Mouse (Mus musculus) embryo, embryonic 10.5 days (tissue): ENCODE data around the gene Fancd2os.
A peak's percentile ranks its signal among the peaks of the same experiment; 100 is the strongest.

Experiments
- DNase-seq: peaks from one replicate; pipeline ENCODE4 v3.0.0-alpha.2; 2015; ENCODE audit warnings: low spot score

The Fancd2os gene

DNA sequence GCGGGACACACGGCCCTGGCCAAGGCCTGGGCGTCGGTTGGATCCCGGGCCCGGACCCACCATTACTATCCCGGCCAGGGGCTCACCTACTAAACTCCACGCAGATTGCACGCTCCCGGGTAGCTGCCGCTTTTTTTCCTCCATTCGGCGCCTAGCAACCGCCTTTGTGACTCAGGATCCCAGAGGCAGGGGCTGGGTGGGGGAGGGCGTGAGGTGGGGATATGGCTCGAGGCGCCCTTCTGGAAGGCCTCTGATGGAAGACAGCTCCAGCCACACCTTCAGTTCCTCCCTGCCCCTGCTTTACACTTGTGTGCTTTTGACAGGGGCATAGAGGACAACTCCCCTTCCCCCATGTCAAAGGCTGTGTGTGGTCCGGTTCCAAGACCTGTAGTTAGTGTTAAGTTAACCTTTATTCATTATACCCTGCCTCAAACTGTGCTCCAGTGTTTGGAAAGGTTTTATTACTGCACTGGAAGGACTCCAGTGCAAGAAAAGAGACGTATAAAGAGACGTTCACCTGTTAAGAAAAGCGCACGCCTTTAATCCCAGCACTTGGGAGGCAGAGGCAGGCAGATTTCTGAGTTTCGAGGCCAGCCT, at the start of gene Fancd2os:
Gene Fancd2os (minus strand): TSS at position 173 of the 597 bp plus-strand sequence.
- DNase-seq: peak; percentile 33

DNA sequence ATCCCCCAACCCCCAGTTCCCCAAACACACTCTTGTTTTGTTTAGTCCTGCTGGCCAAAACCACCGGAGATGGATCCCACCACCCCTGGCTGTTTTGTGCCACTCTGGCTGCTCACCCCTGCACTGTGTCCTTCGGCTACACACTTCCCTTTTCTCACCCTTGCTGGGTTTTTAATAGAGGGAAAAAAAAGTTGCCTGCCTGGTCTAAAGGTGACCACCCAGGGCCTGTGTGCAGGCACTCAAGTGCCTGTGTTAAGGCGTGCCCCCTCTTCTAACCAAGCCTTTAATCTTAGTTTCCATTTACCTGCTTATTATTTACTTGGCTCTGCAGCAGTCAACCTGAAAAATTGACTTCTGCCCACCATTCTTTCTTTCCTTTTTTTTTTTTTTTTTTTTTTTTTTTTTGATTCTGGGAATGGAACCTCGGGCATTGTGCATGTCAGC, 49.7 kb upstream of the Fancd2os start:
- DNase-seq: no peak

GRCm38 (mm10) chr6:113649346-113650196, 49.1 kb upstream of the Fancd2os start:
- DNase-seq: no peak

- peak; percentile 8 for DNase-seq
Observed at GRCm38 (mm10) chr6:113644808-113645207, 44.3 kb upstream of the Fancd2os start.

DNA sequence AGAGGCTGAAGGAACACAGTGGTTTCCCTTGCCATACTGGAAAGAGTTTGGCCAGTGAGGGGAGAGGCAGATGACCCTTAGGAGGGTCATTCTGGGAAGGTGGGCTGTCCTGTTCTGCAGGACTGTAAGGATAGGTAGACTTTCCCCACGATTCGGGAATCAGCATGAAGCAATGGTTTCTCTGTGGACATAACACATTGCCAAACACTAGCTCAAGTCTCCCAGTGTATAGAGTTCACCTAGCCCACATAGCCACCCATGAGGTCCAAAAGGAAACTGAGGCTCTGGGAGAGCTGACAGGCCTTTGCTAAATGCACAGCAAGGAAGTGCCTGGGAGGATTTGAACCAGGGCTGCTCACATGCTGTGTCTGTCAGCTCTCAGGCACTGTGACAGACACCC, 43.5 kb upstream of the Fancd2os start:
- DNase-seq: no peak

DNA sequence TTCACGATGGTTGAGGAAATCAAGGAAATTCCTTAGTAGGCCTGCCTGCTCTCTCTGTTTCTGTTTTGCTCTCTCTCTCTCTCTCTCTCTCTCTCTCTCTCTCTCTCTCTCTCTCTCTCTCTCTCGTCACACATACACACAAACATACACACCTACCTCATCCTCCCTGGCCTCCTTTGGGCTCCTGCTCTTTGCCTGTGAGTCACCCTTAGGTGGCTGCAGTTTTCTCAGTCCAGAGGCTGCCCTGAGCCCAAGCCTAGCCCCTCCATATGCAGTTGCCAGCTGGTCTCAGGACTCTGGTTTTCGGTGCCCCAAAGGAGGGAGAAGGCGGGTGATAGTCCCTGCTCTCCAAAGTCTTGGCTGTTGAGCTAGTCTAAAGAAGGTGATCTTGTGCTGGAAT, 42.5 kb upstream of the Fancd2os start:
- DNase-seq: no peak

DNA sequence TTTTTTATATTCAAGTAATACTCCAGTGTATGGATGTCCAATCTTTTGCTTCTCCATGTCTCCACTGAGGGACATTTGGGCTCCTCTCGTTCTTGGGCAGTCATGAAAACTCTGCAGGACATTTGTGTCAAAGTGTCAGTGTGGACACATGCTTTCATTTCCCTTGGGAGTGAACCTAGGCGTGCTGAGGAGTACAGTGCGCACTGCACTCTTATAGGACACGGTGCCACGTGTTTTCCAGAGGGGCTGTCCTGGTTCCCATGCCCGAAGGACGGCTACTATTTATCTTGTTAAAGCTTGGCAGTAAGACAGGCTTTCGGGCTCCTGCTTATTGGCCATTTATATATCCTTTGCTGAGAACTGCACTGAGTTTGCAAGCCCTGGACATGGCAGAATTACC, 42.1 kb upstream of the Fancd2os start:
- DNase-seq: no peak

DNA sequence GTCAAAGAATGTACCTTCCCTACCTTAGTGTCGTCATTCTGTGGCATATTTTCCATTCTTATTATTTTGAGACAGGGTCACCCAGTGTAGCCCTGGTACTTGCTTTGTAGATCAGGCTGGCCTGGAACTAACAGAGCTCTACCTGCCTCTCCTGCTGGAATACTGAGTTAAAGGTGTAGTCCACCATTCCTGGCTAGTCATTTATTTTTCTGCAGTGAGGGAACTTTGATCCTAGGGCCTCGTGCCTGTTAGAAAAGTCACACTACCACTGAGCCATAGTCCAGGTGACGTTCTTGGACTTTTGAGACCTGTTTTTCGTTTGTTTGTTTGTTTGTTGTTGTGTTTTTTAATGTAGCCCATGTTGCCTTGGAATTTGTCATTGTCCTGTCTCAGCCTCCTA, 38.7 kb upstream of the Fancd2os start:
- no peak for DNase-seq

- DNase-seq: peak; percentile 96
Observed at GRCm38 (mm10) chr6:113638302-113639040, 38.0 kb upstream of the Fancd2os start, which contains the start of gene Irak2. Gene Irak2 (plus strand): TSS chr6:113638467.

DNA sequence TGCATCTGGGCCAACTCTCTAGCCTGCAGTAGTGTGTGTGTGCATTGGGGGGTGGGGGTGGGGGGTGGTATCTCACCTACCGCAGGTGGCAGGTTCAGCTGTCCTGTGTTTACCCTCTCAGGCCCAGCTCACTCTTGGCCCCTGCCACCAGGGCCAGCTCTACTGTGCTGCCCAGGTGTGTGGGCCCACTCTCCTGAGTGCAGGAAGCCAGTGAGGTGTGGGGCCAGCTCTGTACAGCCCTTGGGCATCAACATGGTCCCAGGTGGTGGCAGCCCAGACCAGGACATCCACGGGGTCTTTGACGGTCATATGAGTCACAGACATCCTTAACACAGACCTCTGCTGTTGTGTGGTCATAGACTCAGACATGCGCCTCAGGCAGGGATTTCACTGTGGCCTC, 32.3 kb upstream of the Fancd2os start:
- DNase-seq: no peak

- DNase-seq: no peak
Observed at GRCm38 (mm10) chr6:113630322-113630721, 29.8 kb upstream of the Fancd2os start.

GRCm38 (mm10) chr6:113624989-113625770, 24.7 kb upstream of the Fancd2os start:
- DNase-seq: no peak

GRCm38 (mm10) chr6:113623941-113624751, 23.6 kb upstream of the Fancd2os start, which contains the start of gene Vhl:
Gene Vhl (plus strand): TSS chr6:113623959.
- DNase-seq: peak; percentile 91

DNA sequence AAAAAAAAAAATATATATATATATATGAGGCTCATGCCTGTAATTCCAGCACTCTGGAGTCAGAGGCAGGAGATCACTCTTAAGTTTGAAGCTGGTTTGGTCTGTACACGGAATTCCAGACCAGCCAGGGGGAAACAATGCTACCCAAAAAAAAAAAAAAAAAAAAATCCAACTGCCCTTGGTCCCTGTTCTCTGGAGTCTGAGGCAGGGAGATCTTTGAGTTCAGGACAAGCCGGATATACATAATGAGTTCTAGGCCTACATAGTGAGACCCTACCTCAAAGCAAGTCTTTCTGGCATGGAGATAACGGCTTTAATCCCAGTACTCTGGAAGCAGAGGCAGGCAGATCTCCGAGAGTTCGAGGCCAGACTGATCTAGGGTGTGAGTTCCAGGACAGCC, 22.9 kb upstream of the Fancd2os start:
- no peak for DNase-seq

DNA sequence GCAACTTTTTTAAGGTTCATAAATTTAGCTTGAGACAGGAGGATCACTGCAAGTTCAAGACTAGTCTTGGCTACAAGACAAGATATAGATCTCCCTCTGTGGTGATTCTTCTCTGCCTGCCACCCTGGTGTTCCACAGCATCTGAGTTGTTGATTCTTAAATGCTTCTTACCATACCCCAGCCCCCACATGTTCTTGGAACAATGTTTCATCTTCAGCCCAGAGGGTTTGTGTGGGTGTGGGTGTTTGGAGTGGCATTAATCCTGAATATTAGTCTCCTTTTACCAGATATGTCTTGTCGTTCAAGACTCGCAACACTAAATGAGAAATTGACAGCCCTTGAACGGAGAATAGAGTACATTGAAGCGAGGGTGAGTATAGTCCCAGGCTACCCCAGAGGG, 15.0 kb upstream of the Fancd2os start:
- no peak for DNase-seq

- no peak for DNase-seq
Observed at GRCm38 (mm10) chr6:113614997-113615396, 14.5 kb upstream of the Fancd2os start.

GRCm38 (mm10) chr6:113614152-113614551, 13.6 kb upstream of the Fancd2os start:
- DNase-seq: no peak

GRCm38 (mm10) chr6:113612258-113612969, 11.9 kb upstream of the Fancd2os start:
- no peak for DNase-seq

- no peak for DNase-seq
Observed at GRCm38 (mm10) chr6:113609293-113609692, 8.8 kb upstream of the Fancd2os start.

- DNase-seq: no peak
Observed at GRCm38 (mm10) chr6:113608871-113609270, 8.4 kb upstream of the Fancd2os start.
